Mouse (Mus musculus) midbrain, embryonic 11.5 days (tissue): Measurements from ENCODE around the gene Ctrb1. TPM values are rescaled to one million over a fixed set of nuclear protein-coding genes. Genes with fewer than 3 reads are reported as not detected.

Source experiments
- ATAC-seq: fragments of 200-750 bp; cut with Nextera tagmentation; 2 replicates; pipeline ENCODE4 v1.8.0; 2017; ENCODE audit warnings: moderate TSS enrichment, moderate library complexity; ENCODE audit not compliant: low FRiP score
- DNase-seq: peaks from one replicate; pipeline ENCODE4 v3.0.0; 2015; ENCODE audit warnings: low spot score; ENCODE audit errors: missing footprints
- H3K27ac ChIP-seq: fragments of 300-500 bp; sonication (generic); 2 replicates; pipeline ENCODE4 v1.5.1; 2014; ENCODE audit warnings: low read depth, low read length
- H3K27me3 ChIP-seq: fragments of 300-500 bp; sonication (generic); 2 replicates; pipeline ENCODE4 v1.6.1; 2014; ENCODE audit warnings: mild to moderate bottlenecking, low read length, moderate library complexity, mixed read lengths; ENCODE audit not compliant: control insufficient read depth, insufficient read depth
- H3K36me3 ChIP-seq: fragments of 300-500 bp; sonication (generic); 2 replicates; pipeline ENCODE4 v1.6.1; 2014; ENCODE audit warnings: mild to moderate bottlenecking, low read length, moderate library complexity, mixed read lengths; ENCODE audit not compliant: control insufficient read depth, insufficient read depth
- H3K4me1 ChIP-seq: fragments of 300-500 bp; sonication (generic); 2 replicates; pipeline ENCODE4 v1.6.1; 2014; ENCODE audit warnings: low read length; ENCODE audit not compliant: control insufficient read depth, insufficient read depth
- H3K4me2 ChIP-seq: fragments of 300-500 bp; sonication (generic); 2 replicates; pipeline ENCODE4 v1.6.1; 2014; ENCODE audit warnings: mild to moderate bottlenecking, moderate library complexity
- H3K4me3 ChIP-seq: fragments of 300-500 bp; sonication (generic); 2 replicates; pipeline ENCODE4 v1.5.1; 2014; ENCODE audit warnings: low read depth, low read length
- H3K9ac ChIP-seq: fragments of 300-500 bp; sonication (generic); 2 replicates; pipeline ENCODE4 v1.6.1; 2014; ENCODE audit warnings: low read length
- H3K9me3 ChIP-seq: fragments of 300-500 bp; sonication (generic); 2 replicates; pipeline ENCODE4 v1.6.1; 2016; ENCODE audit warnings: low read length; ENCODE audit not compliant: control insufficient read depth
- WGBS: fragments of 180-500 bp; shearing (Covaris S2); extraction: QIAGEN DNeasy Blood & Tissue Kit; methylation state at CpG from one replicate; pipeline ENCODE4 v1.1.7; 2014; 5-methylcytosine and 5-hydroxymethylcytosine counted together
- polyA plus RNA-seq: library from polyadenylated mRNA; unstranded; fragments of >200 nt; fragmentation: Nextera tagmentation; extraction: Ambion mirVana; gene quantifications from 2 replicates; pipeline ENCODE4 v1.2.1, GENCODE M21; 2014

The Ctrb1 gene
- polyA plus RNA-seq, 1 experiment from 2014 or later: not detected

GRCm38 (mm10) chr8:111712588-111712987 lies 21.8 kb upstream of the Ctrb1 start:
- H3K27me3 ChIP-seq: no peaks in the 10 kb centered on the region
- no peaks in the 10 kb centered on the region for H3K9me3 ChIP-seq
- peaks cover 24% of the 10 kb centered on the region for H3K36me3 ChIP-seq
- H3K4me1 ChIP-seq: peaks cover 17% of the 10 kb centered on the region
- no peak overlapping the region for H3K4me2 ChIP-seq
- ATAC-seq (no peak), DNase-seq (peak; percentile 88)
- no peak overlapping the region for H3K4me3 ChIP-seq
- 87% methylated on average over 6 of the region's 6 CpGs for WGBS
- no peak overlapping the region for H3K9ac ChIP-seq
- H3K27ac ChIP-seq: no peak overlapping the region

GRCm38 (mm10) chr8:111712135-111712534 lies 21.3 kb upstream of the Ctrb1 start:
- Histone ChIP-seq H3K27me3 (no peaks in the 10 kb centered on the region), H3K4me3 (no peak overlapping the region), H3K27ac (no peak overlapping the region), H3K9ac (no peak overlapping the region), H3K9me3 (no peaks in the 10 kb centered on the region), H3K36me3 (peaks cover 24% of the 10 kb centered on the region), H3K4me1 (peaks cover 12% of the 10 kb centered on the region), H3K4me2 (no peak overlapping the region)
- ATAC-seq (no peak), DNase-seq (no peak)
- 90% methylated on average over 9 of the region's 9 CpGs for WGBS

- 95% methylated on average over 20 of the region's 20 CpGs for WGBS
- Histone ChIP-seq H3K27me3 (no peaks in the 10 kb centered on the region), H3K27ac (no peak overlapping the region), H3K4me2 (no peak overlapping the region), H3K9ac (no peak overlapping the region), H3K36me3 (peaks cover 24% of the 10 kb centered on the region), H3K9me3 (no peaks in the 10 kb centered on the region), H3K4me1 (peaks cover under 1% of the 10 kb centered on the region; the same call in 1 of the 2 replicates), H3K4me3 (no peak overlapping the region)
- ATAC-seq: no peak
- DNase-seq: no peak
Measured at GRCm38 (mm10) chr8:111710777-111711485, 20.1 kb upstream of the Ctrb1 start.

- Histone ChIP-seq H3K27me3 (no peaks in the 10 kb centered on the region), H3K9ac (no peak overlapping the region), H3K4me1 (no peaks in the 10 kb centered on the region), H3K36me3 (peaks cover 19% of the 10 kb centered on the region), H3K9me3 (no peaks in the 10 kb centered on the region), H3K4me2 (no peak overlapping the region), H3K27ac (no peak overlapping the region), H3K4me3 (no peak overlapping the region)
- DNase-seq: no peak
- ATAC-seq: no peak
- 76% methylated on average over 1 of the region's 1 CpGs for WGBS
Measured at GRCm38 (mm10) chr8:111709223-111709622, 18.4 kb upstream of the Ctrb1 start.

GRCm38 (mm10) chr8:111708265-111708664 lies 17.5 kb upstream of the Ctrb1 start:
- H3K27ac ChIP-seq: no peak overlapping the region
- H3K4me2 ChIP-seq: no peak overlapping the region
- DNase-seq (no peak), ATAC-seq (no peak)
- no peaks in the 10 kb centered on the region for H3K9me3 ChIP-seq
- H3K36me3 ChIP-seq: peaks cover 17% of the 10 kb centered on the region
- H3K9ac ChIP-seq: no peak overlapping the region
- no peaks in the 10 kb centered on the region for H3K4me1 ChIP-seq
- no peaks in the 10 kb centered on the region for H3K27me3 ChIP-seq
- 85% methylated on average over 6 of the region's 6 CpGs for WGBS
- H3K4me3 ChIP-seq: no peak overlapping the region

GRCm38 (mm10) chr8:111705699-111706098 lies 14.9 kb upstream of the Ctrb1 start:
- DNase-seq (no peak), ATAC-seq (no peak)
- Histone ChIP-seq H3K4me3 (no peak overlapping the region), H3K27me3 (no peaks in the 10 kb centered on the region), H3K9ac (no peak overlapping the region), H3K27ac (no peak overlapping the region), H3K9me3 (no peaks in the 10 kb centered on the region), H3K36me3 (peaks cover 3% of the 10 kb centered on the region), H3K4me2 (no peak overlapping the region), H3K4me1 (no peaks in the 10 kb centered on the region)
- 66% methylated on average over 5 of the region's 5 CpGs for WGBS

- DNase-seq (no peak), ATAC-seq (no peak)
- Histone ChIP-seq H3K36me3 (no peaks in the 10 kb centered on the region; the same call in 1 of the 2 replicates), H3K27me3 (no peaks in the 10 kb centered on the region), H3K9me3 (no peaks in the 10 kb centered on the region), H3K27ac (no peak overlapping the region), H3K4me2 (no peak overlapping the region), H3K9ac (no peak overlapping the region), H3K4me1 (no peaks in the 10 kb centered on the region), H3K4me3 (no peak overlapping the region)
- 80% methylated on average over 3 of the region's 3 CpGs for WGBS
Measured at GRCm38 (mm10) chr8:111705222-111705621, 14.4 kb upstream of the Ctrb1 start.

- no peak overlapping the region for H3K27ac ChIP-seq
- no peak overlapping the region for H3K4me3 ChIP-seq
- no peaks in the 10 kb centered on the region for H3K9me3 ChIP-seq
- H3K36me3 ChIP-seq: no peaks in the 10 kb centered on the region
- ATAC-seq: no peak
- no peak overlapping the region for H3K4me2 ChIP-seq
- no peak for DNase-seq
- WGBS: 90% methylated on average over 12 of the region's 12 CpGs
- no peaks in the 10 kb centered on the region for H3K4me1 ChIP-seq
- no peaks in the 10 kb centered on the region for H3K27me3 ChIP-seq
- no peak overlapping the region for H3K9ac ChIP-seq
Measured at GRCm38 (mm10) chr8:111704585-111704984, 13.8 kb upstream of the Ctrb1 start.

GRCm38 (mm10) chr8:111701380-111701779 lies 10.6 kb upstream of the Ctrb1 start:
- DNase-seq: no peak
- no peak for ATAC-seq
- H3K9me3 ChIP-seq: no peaks in the 10 kb centered on the region
- no peaks in the 10 kb centered on the region for H3K36me3 ChIP-seq
- WGBS: 91% methylated on average over 9 of the region's 9 CpGs
- H3K4me1 ChIP-seq: no peaks in the 10 kb centered on the region
- H3K27me3 ChIP-seq: no peaks in the 10 kb centered on the region
- no peak overlapping the region for H3K9ac ChIP-seq
- H3K27ac ChIP-seq: no peak overlapping the region
- H3K4me3 ChIP-seq: no peak overlapping the region
- H3K4me2 ChIP-seq: no peak overlapping the region
